Mouse (Mus musculus) CH12.LX (cell line): ENCODE results near the gene Farsa. TPM values are rescaled to one million over a fixed set of nuclear protein-coding genes. Genes with fewer than 3 reads are reported as not detected.
A peak's percentile ranks its signal among the peaks of the same experiment; 100 is the strongest.

Source experiments
- DNase-seq: peaks from one replicate; pipeline ENCODE4 v3.0.0-alpha.2; 2013; ENCODE audit errors: extremely low read depth
- H3K27ac ChIP-seq: 2 replicates; pipeline ENCODE4 v1.5.1; 2012; ENCODE audit warnings: low read depth, mild to moderate bottlenecking, control low read depth, moderate library complexity; ENCODE audit not compliant: insufficient read depth
- H3K27me3 ChIP-seq: replicated peaks from 2 replicates; pipeline ENCODE3; 2012; ENCODE audit warnings: inconsistent platforms
- H3K36me3 ChIP-seq, 2 experiments: replicated peaks in 1 of 2; 2 replicates each; pipeline versions ENCODE3 to v1.6.1; 2012; ENCODE audit warnings: inconsistent platforms in 1 of 2, low read length in 1 of 2, mild to moderate bottlenecking in 1 of 2, mixed read lengths in 1 of 2, moderate library complexity in 1 of 2; ENCODE audit not compliant: control insufficient read depth in 1 of 2, insufficient read depth in 1 of 2
- H3K4me1 ChIP-seq, 2 experiments: 2 replicates each; pipeline ENCODE4 v1.6.1; 2012; ENCODE audit warnings: inconsistent platforms in 1 of 2, moderate library complexity in 1 of 2; ENCODE audit not compliant: insufficient read depth in 2 of 2, control insufficient read depth in 1 of 2
- H3K4me2 ChIP-seq: 2 replicates; pipeline ENCODE4 v1.6.1; 2012; ENCODE audit warnings: low read depth, mild to moderate bottlenecking, control low read depth; ENCODE audit not compliant: poor library complexity, insufficient read depth, severe bottlenecking
- H3K4me3 ChIP-seq, 3 experiments: fragments of 150-350 bp in 1 of 3; sonication (generic) in 1 of 3; replicated peaks in 1 of 3; 2 replicates each; pipeline versions ENCODE3 to v1.5.1; 2011 to 2012; ENCODE audit warnings: low read depth in 2 of 3, low read length in 2 of 3, mild to moderate bottlenecking in 2 of 3, moderate library complexity in 2 of 3, control low read depth in 1 of 3, improper control_type of control experiment in 1 of 3, inconsistent platforms in 1 of 3, mixed read lengths in 1 of 3; ENCODE audit not compliant: poor library complexity in 1 of 3
- H3K79me2 ChIP-seq: replicated peaks from 2 replicates; pipeline ENCODE4 v1.6.1; 2012; ENCODE audit warnings: mild to moderate bottlenecking, moderate library complexity; ENCODE audit not compliant: control insufficient read depth, poor library complexity, insufficient read depth, severe bottlenecking; ENCODE audit errors: extremely low read depth
- H3K9ac ChIP-seq: 2 replicates; pipeline ENCODE4 v1.6.1; 2012; ENCODE audit warnings: low read depth, mild to moderate bottlenecking, control low read depth, moderate library complexity; ENCODE audit not compliant: insufficient read depth
- H3K9me3 ChIP-seq: replicated peaks from 2 replicates; pipeline ENCODE3; 2012; ENCODE audit warnings: low read length, inconsistent platforms, mixed read lengths
- BHLHE40 ChIP-seq: IDR thresholded peaks from 2 replicates; pipeline ENCODE4 v1.6.1; 2011; ENCODE audit warnings: mild to moderate bottlenecking, low read depth, low read length, improper control_type of control experiment
- CHD1 ChIP-seq: IDR thresholded peaks from 2 replicates; pipeline ENCODE4 v1.6.1; 2012; ENCODE audit warnings: low read depth, low read length, improper control_type of control experiment, inconsistent platforms
- CHD2 ChIP-seq: IDR thresholded peaks from 2 replicates; pipeline ENCODE4 v1.6.1; 2011; ENCODE audit warnings: low read length, improper control_type of control experiment
- E2F4 ChIP-seq: IDR thresholded peaks from 2 replicates; pipeline ENCODE4 v1.6.1; 2011; ENCODE audit warnings: low read depth, low read length, improper control_type of control experiment; ENCODE audit not compliant: insufficient replicate concordance
- ETS1 ChIP-seq: conservative IDR thresholded peaks from 2 replicates; pipeline ENCODE4 v1.6.1; 2012; ENCODE audit warnings: low read depth, mild to moderate bottlenecking, inconsistent platforms, low read length, improper control_type of control experiment, moderate library complexity
- HCFC1 ChIP-seq: IDR thresholded peaks from 2 replicates; pipeline ENCODE4 v1.6.1; 2012; ENCODE audit warnings: low read depth, mild to moderate bottlenecking, inconsistent platforms, low read length, improper control_type of control experiment
- JUND ChIP-seq: conservative IDR thresholded peaks from 2 replicates; pipeline ENCODE4 v1.6.1; 2011; ENCODE audit warnings: low read depth, low read length, improper control_type of control experiment
- KAT2A ChIP-seq: IDR thresholded peaks from 2 replicates; pipeline ENCODE4 v1.6.1; 2012; ENCODE audit warnings: low read length, improper control_type of control experiment, inconsistent platforms; ENCODE audit not compliant: insufficient replicate concordance
- MAFK ChIP-seq: IDR thresholded peaks from 2 replicates; pipeline ENCODE4 v1.6.1; 2011; ENCODE audit warnings: low read length, improper control_type of control experiment; ENCODE audit not compliant: insufficient replicate concordance
- MAZ ChIP-seq: IDR thresholded peaks from 2 replicates; pipeline ENCODE4 v1.6.1; 2012; ENCODE audit warnings: low read depth, mild to moderate bottlenecking, inconsistent platforms, low read length, improper control_type of control experiment, moderate library complexity
- NRF1 ChIP-seq: IDR thresholded peaks from 2 replicates; pipeline ENCODE4 v1.6.1; 2014; ENCODE audit warnings: low read depth, mild to moderate bottlenecking, inconsistent platforms, low read length, improper control_type of control experiment, moderate library complexity
- PAX5 ChIP-seq: IDR thresholded peaks from 2 replicates; pipeline ENCODE4 v1.6.1; 2012; ENCODE audit warnings: low read length, inconsistent platforms, mixed read lengths
- POLR2AphosphoS2 ChIP-seq: IDR thresholded peaks from 2 replicates; pipeline ENCODE4 v1.6.1; 2011; ENCODE audit warnings: low read depth, low read length, improper control_type of control experiment
- RAD21 ChIP-seq: IDR thresholded peaks from 2 replicates; pipeline ENCODE4 v1.6.1; 2011; ENCODE audit warnings: low read depth, mild to moderate bottlenecking, low read length, improper control_type of control experiment, moderate library complexity
- RCOR1 ChIP-seq: conservative IDR thresholded peaks from 2 replicates; pipeline ENCODE4 v1.6.1; 2012; ENCODE audit warnings: low read depth, mild to moderate bottlenecking, inconsistent platforms, low read length, improper control_type of control experiment
- TCF12 ChIP-seq: IDR thresholded peaks from 2 replicates; pipeline ENCODE4 v1.6.1; 2014; ENCODE audit warnings: low read depth, mild to moderate bottlenecking, inconsistent platforms, low read length, improper control_type of control experiment
- UBTF ChIP-seq: IDR thresholded peaks from 2 replicates; pipeline ENCODE4 v1.6.1; 2012; ENCODE audit warnings: low read depth, mild to moderate bottlenecking, inconsistent platforms, low read length, improper control_type of control experiment, moderate library complexity
- USF1 ChIP-seq: IDR thresholded peaks from 2 replicates; pipeline ENCODE4 v1.6.1; 2014; ENCODE audit warnings: low read depth, mild to moderate bottlenecking, inconsistent platforms, low read length, improper control_type of control experiment
- USF2 ChIP-seq: conservative IDR thresholded peaks from 2 replicates; pipeline ENCODE4 v1.6.1; 2011; ENCODE audit warnings: low read depth, low read length, improper control_type of control experiment
- ZKSCAN1 ChIP-seq: IDR thresholded peaks from 2 replicates; pipeline ENCODE4 v1.6.1; 2012; ENCODE audit warnings: low read depth, inconsistent platforms, low read length, improper control_type of control experiment, borderline replicate concordance
- ZMIZ1 ChIP-seq: IDR thresholded peaks from 2 replicates; pipeline ENCODE4 v1.6.1; 2012; ENCODE audit warnings: low read depth, mild to moderate bottlenecking, inconsistent platforms, low read length, improper control_type of control experiment
- ZNF384 ChIP-seq: IDR thresholded peaks from 2 replicates; pipeline ENCODE4 v1.6.1; 2012; ENCODE audit warnings: low read depth, low read length, improper control_type of control experiment, inconsistent platforms
- dilution Hi-C: fragments of 300-500 bp; cut with MboI; formaldehyde crosslinking; loops from 2 replicates; pipeline ENCODE4 v1.14.3; 2020; ENCODE audit warnings: low sequenced_read_pairs; ENCODE audit not compliant: extremely low pct_unique_long_range_greater_than_20kb, extremely low pct_ligation_motif_present
- in situ Hi-C: fragments of 300-500 bp; cut with MboI; formaldehyde crosslinking; loops from 3 replicates; pipeline ENCODE4 v1.14.3; 2019; ENCODE audit warnings: low sequenced_read_pairs, low pct_ligation_motif_present, low pct_unique_long_range_greater_than_20kb, mixed read lengths
- polyA plus RNA-seq: library from polyadenylated mRNA; unstranded; fragments of >175 nt; gene quantifications from 2 replicates; pipeline ENCODE4 v1.2.1, GENCODE M21; 2012; ENCODE audit warnings: low read depth; ENCODE audit not compliant: insufficient read length
- total RNA-seq, 2 experiments: library from RNA; depleted of rRNA; stranded (reverse); fragments of 300-350 nt in 1 of 2; fragments of >200 nt in 1 of 2; gene quantifications; 2 replicates each; pipeline ENCODE4 v1.2.3; 2012 to 2014

The Farsa gene
- total and polyA plus RNA-seq, 3 experiments = 142 to 175 (median 146) TPM

GRCm38 (mm10) chr8:84901752-84902151, 45.0 kb downstream of the Farsa start, which contains the start of gene Klf1:
TSS of gene Klf1 (plus strand) at chr8:84901928.
- peak within 1 kb of the TSS; percentile 61 to 79 (median 63) for H3K4me3 ChIP-seq
- no peaks in the 10 kb centered on the region for H3K79me2 ChIP-seq
- peaks cover 21% of the 10 kb centered on the region for H3K27me3 ChIP-seq
- peaks cover 2 to 9% of the 10 kb centered on the region in 2 experiments; a peak in 2 of 4 replicates for H3K4me1 ChIP-seq
- H3K9me3 ChIP-seq = no peaks in the 10 kb centered on the region
- in situ Hi-C loops (no loop called here), dilution Hi-C loops (no loop called here)
- no peak for DNase-seq
- TF ChIP-seq USF1 (no peak), PAX5 (no peak), CHD2 (no peak), TCF12 (no peak), NRF1 (no peak), BHLHE40 (no peak)
- TF ChIP-seq, all 38 proteins: peak for 0
- H3K36me3 ChIP-seq = no peaks in the 10 kb centered on the region
- H3K27ac ChIP-seq = no peak within 1 kb of the TSS
- H3K4me2 ChIP-seq = peak within 1 kb of the TSS; percentile 86
- H3K9ac ChIP-seq = peak within 1 kb of the TSS; percentile 63

- Histone ChIP-seq H3K27me3 (peaks cover 21% of the 10 kb centered on the region), H3K4me2 (peak overlapping the region; percentile 86), H3K27ac (no peak overlapping the region), H3K9me3 (no peaks in the 10 kb centered on the region), H3K4me1 (peaks cover 2 to 10% of the 10 kb centered on the region in 2 experiments; a peak in 2 of 4 replicates), H3K79me2 (no peaks in the 10 kb centered on the region), H3K9ac (peak overlapping the region; percentile 63), H3K4me3 (peak overlapping the region; percentile 61 to 79 (median 63)), H3K36me3 (no peaks in the 10 kb centered on the region)
- no peak for DNase-seq
- dilution Hi-C loops (no loop called here), in situ Hi-C loops (no loop called here)
- TF ChIP-seq ZKSCAN1 = no peak
- peak; percentile 87 for TF ChIP-seq BHLHE40
- peak; percentile 32 for TF ChIP-seq USF1
- TF ChIP-seq HCFC1 = no peak
- no peak for TF ChIP-seq ETS1
- no peak for TF ChIP-seq RCOR1
- TF ChIP-seq PAX5 = no peak
These were observed 45.7 kb downstream of the Farsa start for GRCm38 (mm10) chr8:84902367-84902919.

GRCm38 (mm10) chr8:84902920-84903661, 46.3 kb downstream of the Farsa start:
- H3K27ac ChIP-seq = peak overlapping the region; percentile 41
- peaks cover 4 to 13% of the 10 kb centered on the region in 2 experiments; a peak in 3 of 4 replicates for H3K4me1 ChIP-seq
- peak overlapping the region; percentile 63 for H3K9ac ChIP-seq
- in situ Hi-C loops = no loop called here
- H3K9me3 ChIP-seq = no peaks in the 10 kb centered on the region
- peaks cover 21% of the 10 kb centered on the region for H3K27me3 ChIP-seq
- H3K79me2 ChIP-seq = no peaks in the 10 kb centered on the region
- no peaks in the 10 kb centered on the region for H3K36me3 ChIP-seq
- peak; percentile 70 for DNase-seq
- peak overlapping the region; percentile 61 to 79 (median 63) for H3K4me3 ChIP-seq
- dilution Hi-C loops = no loop called here
- peak overlapping the region; percentile 86 for H3K4me2 ChIP-seq
- no peak for TF ChIP-seq ZNF384
- peak; percentile 70 for TF ChIP-seq RAD21
- peak; percentile 47; the same call in 1 of the 2 replicates for TF ChIP-seq TCF12
- TF ChIP-seq E2F4 = no peak
- no peak for TF ChIP-seq PAX5
- no peak for TF ChIP-seq ETS1
- peak; percentile 60; the same call in 1 of the 2 replicates for TF ChIP-seq UBTF
- TF ChIP-seq KAT2A = no peak
- TF ChIP-seq RCOR1 = no peak
- no peak; the same call in 1 of the 2 replicates for TF ChIP-seq ZMIZ1
- TF ChIP-seq JUND = no peak
- TF ChIP-seq USF2 = no peak
- TF ChIP-seq MAFK = no peak
- TF ChIP-seq CHD1 = no peak
- TF ChIP-seq USF1 = no peak
- no peak for TF ChIP-seq POLR2AphosphoS2
- TF ChIP-seq MAZ = peak; percentile 63; the same call in 1 of the 2 replicates
